Mouse (Mus musculus) left cerebral cortex, postnatal 4 days (tissue): ENCODE results near the gene Fzd2. TPM values are rescaled to one million over a fixed set of nuclear protein-coding genes. Genes with fewer than 3 reads are reported as not detected.
"Not testable (repeated sequence)": the region's sequence is repeated elsewhere in the genome, so short reads cannot be mapped to it uniquely, and the experiment has no call there.

Experiments used
- DNase-seq: peaks from one replicate; pipeline ENCODE4 v3.0.0-alpha.2; 2022
- intact Hi-C: fragments of 180-260 bp; cut with DNase I; formaldehyde crosslinking; loops from one replicate; pipeline ENCODE4 v1.15.1; 2025
- total RNA-seq, 2 experiments: library from RNA; stranded (reverse); gene quantifications; 2 replicates each; pipeline ENCODE4 v1.2.3; 2021

The Fzd2 gene
- total RNA-seq, 2 experiments from 2014 or later = 6.8 to 7.4 TPM

- intact Hi-C loops = no loop called here
- DNase-seq = no peak
Measured at GRCm38 (mm10) chr11:102580034-102580330, 24.2 kb upstream of the Fzd2 start.

DNA sequence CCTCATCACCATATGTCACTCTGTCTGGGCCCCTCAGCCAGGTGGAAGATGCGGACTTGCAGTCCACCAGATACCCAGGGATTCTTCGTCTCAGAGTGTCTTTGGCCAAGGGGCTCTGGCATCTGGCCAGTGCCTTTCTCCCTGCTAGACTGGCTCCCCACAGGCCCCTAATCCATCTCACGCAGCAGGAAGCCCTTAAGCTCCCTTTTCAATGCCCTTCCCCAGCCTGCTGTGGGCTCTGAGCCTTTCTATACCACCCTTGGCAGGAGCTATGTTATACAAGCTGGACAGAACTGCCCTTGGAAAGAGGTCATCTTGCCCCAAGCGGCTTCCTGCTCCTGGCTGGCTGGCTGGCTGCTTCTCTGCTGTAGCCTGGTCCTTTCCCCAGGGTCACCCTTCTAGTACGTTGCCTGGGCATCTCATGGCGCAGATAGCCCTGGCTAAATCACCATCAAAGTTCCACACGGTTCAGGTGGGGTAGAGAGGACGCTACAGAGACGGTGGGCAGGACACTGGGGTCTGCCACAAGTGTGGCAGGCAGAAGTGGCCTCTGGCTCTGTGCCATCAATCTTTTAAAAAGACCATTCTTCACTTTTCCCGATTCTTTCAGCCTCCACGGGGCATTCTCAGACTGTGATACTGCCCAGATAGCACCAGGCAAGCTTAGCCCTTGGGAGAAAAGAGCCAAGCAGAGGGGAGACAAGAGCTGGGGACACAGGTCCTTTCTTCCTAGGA, 22.7 kb upstream of the Fzd2 start:
- DNase-seq = peak; percentile 80
- intact Hi-C loops = no loop called here

GRCm38 (mm10) chr11:102582016-102582610, 22.1 kb upstream of the Fzd2 start:
- intact Hi-C loops = no loop called here
- DNase-seq = no peak

- intact Hi-C loops = no loop called here
- no peak for DNase-seq
Measured at GRCm38 (mm10) chr11:102582736-102583135, 21.5 kb upstream of the Fzd2 start.

DNA sequence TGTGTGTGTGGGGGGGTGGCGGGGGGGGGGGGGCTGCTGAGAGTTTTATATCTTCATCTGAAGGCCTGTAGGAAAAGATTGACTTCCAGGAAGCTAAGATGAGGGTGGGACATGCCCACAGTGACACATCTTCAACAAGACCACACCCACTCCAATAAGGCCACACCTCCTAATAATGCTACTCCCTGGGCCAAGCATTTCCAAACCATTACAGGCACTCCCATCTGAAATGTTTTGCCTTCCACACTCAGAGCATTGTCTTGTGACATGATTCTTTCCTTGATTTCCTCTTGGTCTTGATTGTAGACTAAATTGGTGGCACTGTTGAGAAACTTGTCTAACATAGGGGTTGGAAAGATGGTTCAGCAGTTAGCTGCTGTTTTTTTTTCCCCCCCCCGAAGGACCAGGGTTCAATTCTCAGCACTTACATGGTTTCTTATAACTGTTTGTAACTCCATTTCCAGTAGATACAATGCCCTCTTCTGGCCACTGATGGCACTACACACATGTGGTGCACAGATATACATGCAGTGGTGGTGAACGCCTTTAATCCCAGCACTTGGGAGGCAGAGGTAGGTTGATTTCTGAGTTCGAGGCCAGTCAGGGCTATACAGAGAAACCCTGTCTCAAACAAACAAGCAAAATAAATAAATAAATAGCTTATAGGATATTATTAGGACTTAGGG, 17.6 kb upstream of the Fzd2 start:
- DNase-seq = no peak
- intact Hi-C loops = no loop called here

DNA sequence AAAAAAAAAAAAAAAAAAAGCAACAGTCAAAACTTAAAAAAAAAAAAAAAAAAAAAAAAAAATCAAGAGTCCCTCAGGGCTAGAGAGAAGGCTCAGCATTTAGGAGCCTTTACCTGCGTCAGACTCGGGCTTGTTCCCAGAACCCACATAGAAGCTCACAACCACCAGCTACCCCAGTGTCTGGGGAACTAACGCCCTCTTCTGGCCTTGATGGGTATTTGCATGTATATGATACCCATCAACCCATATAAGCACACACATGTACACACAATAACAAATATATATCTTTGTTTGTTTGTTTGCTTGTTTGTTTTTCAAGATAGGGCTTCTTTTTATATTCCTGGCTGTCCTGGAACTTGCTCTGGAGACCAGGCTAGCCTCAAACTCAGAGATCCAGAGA, 16.6 kb upstream of the Fzd2 start:
- no peak for DNase-seq
- intact Hi-C loops = no loop called here

DNA sequence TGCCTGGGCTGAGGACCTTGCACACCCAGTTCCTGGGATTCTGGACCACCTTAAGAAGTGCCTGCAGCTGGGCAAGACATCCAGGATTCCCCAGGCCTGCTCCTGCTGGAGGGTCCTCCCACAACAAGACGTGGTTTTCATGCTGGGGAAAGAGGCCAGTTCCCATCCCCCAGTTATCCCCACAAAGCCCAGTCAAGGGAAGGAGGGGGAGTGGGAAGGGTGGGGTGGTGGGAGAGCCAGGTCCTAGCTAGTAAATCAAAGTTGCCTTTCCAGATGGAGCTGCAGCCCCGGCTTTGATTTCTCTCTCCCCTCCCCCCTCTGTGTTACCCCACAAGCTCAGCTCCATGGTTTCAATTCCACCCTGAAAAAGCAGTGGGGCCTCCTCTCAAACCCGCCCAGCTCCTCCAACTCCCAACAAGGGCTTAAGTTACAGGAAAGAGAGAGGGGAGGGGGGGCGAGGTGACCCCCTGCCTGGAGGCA, 8.8 kb upstream of the Fzd2 start:
- no peak for DNase-seq
- intact Hi-C loops = no loop called here

DNA sequence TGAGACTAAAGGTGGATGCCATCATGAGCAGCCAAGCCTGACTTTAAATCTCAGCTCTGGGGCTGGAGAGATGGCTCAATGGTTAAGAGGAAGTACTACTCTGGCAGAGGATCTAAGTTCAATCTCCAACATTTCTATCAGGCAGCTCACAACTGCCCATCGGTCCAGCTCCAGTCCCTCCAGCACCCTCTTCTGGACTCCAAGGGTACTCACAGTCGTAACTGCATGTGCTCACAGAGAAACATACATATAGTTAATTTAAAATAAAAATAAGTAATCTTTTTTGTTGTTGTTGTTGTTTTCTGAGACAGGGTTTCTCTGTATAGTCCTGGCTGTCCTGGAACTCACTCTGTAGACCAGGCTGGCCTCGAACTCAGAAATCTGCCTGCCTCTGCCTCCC, 4.3 kb upstream of the Fzd2 start:
- no peak for DNase-seq
- intact Hi-C loops = no loop called here

DNA sequence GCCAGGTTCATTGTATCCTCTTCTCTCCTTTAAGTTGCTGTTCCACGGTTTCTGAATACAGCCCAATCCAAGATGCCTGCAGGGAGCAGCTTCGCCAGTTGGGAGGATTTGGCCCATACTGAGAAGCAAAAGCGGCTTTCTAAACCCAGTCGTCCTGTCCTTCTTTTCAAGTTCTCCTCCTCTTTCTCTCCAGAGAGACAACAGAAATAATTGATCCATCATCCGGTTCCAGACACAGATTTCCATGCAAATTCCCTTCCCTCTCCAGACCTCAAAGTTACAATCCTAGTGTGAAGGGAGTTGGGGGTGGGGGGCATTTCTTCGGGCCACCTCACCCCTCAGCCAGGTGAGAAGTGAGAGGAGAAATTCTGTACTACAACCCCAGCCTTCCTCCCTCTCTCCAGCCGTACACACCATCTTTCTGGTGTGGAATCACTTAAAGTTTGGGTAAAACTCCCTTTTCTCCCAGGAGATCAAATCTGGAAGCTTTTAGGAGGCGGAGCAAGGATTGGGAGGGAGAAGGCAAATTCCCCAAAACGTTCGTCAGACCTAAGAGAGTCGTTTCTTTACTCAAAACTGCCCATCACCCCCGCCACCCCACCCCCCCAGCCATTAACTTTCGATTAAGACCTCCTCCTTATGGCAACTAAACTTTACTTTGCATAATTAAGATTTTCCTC, 1.2 kb upstream of the Fzd2 start:
- DNase-seq = no peak

GRCm38 (mm10) chr11:102603496-102603850, 723 bp upstream of the Fzd2 start:
- DNase-seq = peak; percentile 50
- intact Hi-C loops = no loop called here

More for the DNA sequence above, 1.2 kb upstream of the Fzd2 start:
- intact Hi-C loops = no loop called here

DNA sequence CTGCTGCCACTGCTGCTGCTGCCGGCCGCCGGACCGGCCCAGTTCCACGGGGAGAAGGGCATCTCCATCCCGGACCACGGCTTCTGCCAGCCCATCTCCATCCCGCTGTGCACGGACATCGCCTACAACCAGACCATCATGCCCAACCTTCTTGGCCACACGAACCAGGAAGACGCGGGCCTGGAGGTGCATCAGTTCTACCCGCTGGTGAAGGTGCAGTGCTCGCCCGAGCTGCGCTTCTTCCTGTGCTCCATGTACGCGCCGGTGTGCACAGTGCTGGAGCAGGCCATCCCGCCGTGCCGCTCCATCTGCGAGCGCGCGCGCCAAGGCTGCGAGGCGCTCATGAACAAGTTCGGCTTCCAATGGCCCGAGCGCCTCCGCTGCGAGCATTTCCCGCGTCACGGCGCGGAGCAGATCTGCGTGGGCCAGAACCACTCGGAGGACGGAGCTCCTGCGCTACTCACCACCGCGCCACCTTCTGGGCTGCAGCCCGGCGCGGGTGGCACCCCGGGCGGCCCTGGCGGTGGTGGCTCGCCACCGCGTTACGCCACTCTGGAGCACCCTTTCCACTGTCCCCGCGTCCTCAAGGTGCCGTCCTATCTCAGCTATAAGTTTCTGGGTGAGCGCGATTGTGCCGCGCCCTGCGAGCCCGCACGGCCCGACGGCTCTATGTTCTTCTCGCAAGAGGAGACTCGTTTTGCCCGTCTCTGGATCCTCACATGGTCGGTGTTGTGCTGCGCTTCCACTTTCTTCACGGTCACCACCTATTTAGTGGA, 769 bp downstream of the Fzd2 start:
- peak; percentile 47 for DNase-seq
- intact Hi-C loops = no loop called here

- peak; percentile 78 for DNase-seq
- intact Hi-C loops = no loop called here
Measured at GRCm38 (mm10) chr11:102605553-102606416, 1.6 kb downstream of the Fzd2 start.

DNA sequence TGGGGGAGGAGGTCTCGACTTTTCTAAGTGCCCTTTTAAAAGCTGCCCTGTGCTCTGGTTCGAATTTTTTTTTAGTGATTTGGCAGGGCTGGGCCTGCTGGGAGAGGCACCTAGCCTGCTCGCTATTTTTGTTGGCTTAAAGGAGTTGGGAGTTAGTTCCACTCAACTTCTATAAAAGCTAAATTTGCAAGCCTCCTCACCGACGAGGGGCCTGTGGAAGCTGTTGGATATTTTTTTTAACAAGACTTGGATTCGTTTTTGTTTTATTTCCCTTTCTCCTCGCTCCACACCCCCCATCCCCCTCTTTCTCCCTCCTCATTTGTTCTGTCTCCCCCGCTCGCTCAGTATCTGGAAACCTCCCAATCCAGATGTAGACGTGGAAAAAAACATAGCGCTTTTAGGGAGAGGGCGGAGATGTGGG, 2.6 kb downstream of the Fzd2 start:
- no peak for DNase-seq
- intact Hi-C loops = no loop called here

GRCm38 (mm10) chr11:102607201-102607600, 3.0 kb downstream of the Fzd2 start:
- DNase-seq, intact Hi-C loops: not testable (repeated sequence)

DNA sequence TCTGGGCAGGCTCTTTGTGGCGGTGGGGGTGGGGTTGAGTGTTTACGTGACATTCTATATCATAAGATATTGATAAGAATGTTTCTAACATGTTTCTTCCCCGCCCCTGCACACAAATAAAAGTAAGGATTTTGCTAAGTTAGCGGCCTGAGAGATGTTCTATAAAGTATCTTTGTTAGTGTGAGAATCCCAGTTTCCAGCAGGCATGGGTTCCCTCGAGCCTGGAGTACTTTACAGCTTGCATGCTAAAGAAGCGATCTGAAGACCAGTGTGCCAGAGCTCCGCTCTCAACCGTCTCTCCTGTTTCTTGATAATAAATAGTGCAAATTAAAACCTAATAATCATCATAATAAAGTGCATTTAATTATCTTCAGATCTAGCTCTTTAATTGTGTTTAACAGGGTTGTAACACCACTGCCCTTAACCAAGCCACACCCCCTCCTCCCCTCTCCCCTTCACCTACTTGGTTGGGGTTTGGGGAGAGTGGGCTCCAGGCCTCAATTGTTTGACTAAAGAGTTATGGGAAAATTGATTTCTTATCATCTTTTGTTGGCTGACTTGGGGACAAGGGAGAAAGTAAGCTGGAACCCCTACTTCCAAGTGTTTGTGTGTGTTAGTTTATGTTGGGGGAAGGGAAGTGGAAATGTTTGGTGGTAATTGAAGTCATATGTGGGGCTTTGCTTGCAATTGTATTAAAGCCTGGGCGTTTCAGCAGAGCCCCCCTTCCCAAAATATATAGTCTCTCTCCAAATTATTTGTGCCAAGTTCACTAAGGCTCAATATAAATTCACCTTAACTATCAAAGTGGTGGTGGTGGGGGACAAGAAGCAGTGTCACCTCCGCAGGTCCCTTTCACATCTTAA, 3.7 kb downstream of the Fzd2 start:
- intact Hi-C loops = no loop called here
- no peak for DNase-seq

- no peak for DNase-seq
- intact Hi-C loops = no loop called here
Measured at GRCm38 (mm10) chr11:102608691-102609090, 4.5 kb downstream of the Fzd2 start.

- DNase-seq = no peak
- intact Hi-C loops = no loop called here
Measured at GRCm38 (mm10) chr11:102609483-102609882, 5.3 kb downstream of the Fzd2 start.

- no peak for DNase-seq
- intact Hi-C loops = no loop called here
Measured at GRCm38 (mm10) chr11:102610260-102610659, 6.1 kb downstream of the Fzd2 start.
